Comparison of ENCODE assay signal across 14 mouse cellular contexts in the genomic region with DNA sequence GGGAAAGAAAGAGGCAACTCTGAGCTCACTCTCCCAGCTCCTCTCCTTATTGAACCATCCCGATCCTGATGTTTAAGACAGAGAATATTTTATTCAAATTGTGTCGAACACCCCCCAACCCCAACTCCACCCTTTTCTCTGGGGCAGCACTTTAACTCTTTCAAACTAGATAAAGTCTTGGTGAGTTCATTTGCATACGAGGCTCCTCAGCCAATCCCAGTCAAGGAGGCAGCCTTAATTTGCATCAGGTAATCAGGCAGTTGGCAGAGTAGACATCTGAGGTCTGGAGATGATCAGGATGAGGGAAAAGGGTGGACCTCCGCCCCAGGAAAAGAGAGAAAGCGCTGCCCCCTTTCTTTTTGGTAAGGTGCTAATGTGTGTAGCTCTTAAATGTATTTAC. TPM values are rescaled to one million over a fixed set of nuclear protein-coding genes. Genes with fewer than 3 reads are reported as not detected.
DNase-seq lines count a peak whose midpoint lies in the region; ATAC-seq lines count a peak whose summit lies in the region.
"Had no signal": no experiment of that assay in that cellular context is flagged by ENCODE, and none has a peak within 500 bp of the region (broad histone marks: within the 10 kb centered on the region; RNA-seq: fewer than 3 reads in every experiment).

No protein-coding gene starts in this region.

- intact Hi-C loops in heart, postnatal 25 days (cut with DNase I) = no loop called here

- no peak for ATAC-seq in heart, embryonic 12.5 days (ENCODE audit: insufficient number of reproducible peaks, low FRiP score)
- no peak for ATAC-seq in midbrain, embryonic 11.5 days (ENCODE audit: low FRiP score)
- ATAC-seq in midbrain, embryonic 14.5 days (ENCODE audit: low FRiP score, low TSS enrichment) = no peak
- ATAC-seq in embryonic facial prominence, embryonic 12.5 days (ENCODE audit: insufficient number of reproducible peaks, insufficient read depth, low FRiP score, low TSS enrichment) = no peak
- ATAC-seq in megakaryocyte-erythroid progenitor cell, adult 5-6 weeks (replicated peaks; ENCODE audit: low FRiP score, low TSS enrichment, poor library complexity, severe bottlenecking) = peak; percentile 87
- ATAC-seq: lung, postnatal 0 days had no signal

- H3K27me3 ChIP-seq in heart, embryonic 12.5 days (replicated peaks) = peaks cover 74% of the 10 kb centered on the region
- peaks cover 16% of the 10 kb centered on the region for H3K27me3 ChIP-seq in midbrain, embryonic 11.5 days (ENCODE audit: control insufficient read depth, insufficient read depth, low read length)
- H3K27me3 ChIP-seq in midbrain, embryonic 14.5 days (ENCODE audit: control insufficient read depth, insufficient read depth, low read length) = peaks cover 11% of the 10 kb centered on the region
- H3K27me3 ChIP-seq in embryonic facial prominence, embryonic 12.5 days = peaks cover 30% of the 10 kb centered on the region

- H3K27ac ChIP-seq in heart, embryonic 12.5 days (ENCODE audit: poor library complexity, severe bottlenecking) = no peak overlapping the region
- H3K27ac ChIP-seq in midbrain, embryonic 11.5 days (ENCODE audit: low read depth, low read length) = no peak overlapping the region
- H3K27ac ChIP-seq in midbrain, embryonic 14.5 days (replicated peaks; ENCODE audit: low read depth, low read length) = no peak overlapping the region
- H3K27ac ChIP-seq in embryonic facial prominence, embryonic 12.5 days = no peak overlapping the region

- WGBS in heart, embryonic 12.5 days = 7% methylated on average over 5 of the region's 5 CpGs
- 9% methylated on average over 5 of the region's 5 CpGs for WGBS in midbrain, embryonic 11.5 days
- 7% methylated on average over 5 of the region's 5 CpGs for WGBS in midbrain, embryonic 14.5 days
- 5% methylated on average over 5 of the region's 5 CpGs for WGBS in embryonic facial prominence, embryonic 12.5 days

- H3K9ac ChIP-seq in heart, embryonic 12.5 days = no peak overlapping the region
- H3K9ac ChIP-seq in midbrain, embryonic 11.5 days (ENCODE audit: low read length) = no peak overlapping the region
- H3K9ac ChIP-seq in midbrain, embryonic 14.5 days (replicated peaks; ENCODE audit: low read length) = no peak overlapping the region
- H3K9ac ChIP-seq in embryonic facial prominence, embryonic 12.5 days = no peak overlapping the region

- H3K4me3 ChIP-seq in heart, embryonic 12.5 days = no peak overlapping the region
- H3K4me3 ChIP-seq in midbrain, embryonic 11.5 days (ENCODE audit: low read depth, low read length) = no peak overlapping the region
- H3K4me3 ChIP-seq in midbrain, embryonic 14.5 days (replicated peaks; ENCODE audit: low read depth, low read length) = no peak overlapping the region
- H3K4me3 ChIP-seq in embryonic facial prominence, embryonic 12.5 days = no peak overlapping the region
- H3K4me3 ChIP-seq: myocyte had no signal

- DNase-seq in heart, postnatal 25 days (ENCODE audit: low spot score) = no peak
- DNase-seq in midbrain, embryonic 11.5 days (ENCODE audit: low spot score, missing footprints) = no peak
- DNase-seq in midbrain, embryonic 14.5 days = no peak
- no peak for DNase-seq in cerebellum, postnatal 10 days
- DNase-seq: cerebellum, adult 8-10 months; gastrocnemius, postnatal 25 days; heart, postnatal 14 days; kidney, postnatal 25 days; thymus, adult 18-20 months had no signal

- H3K4me2 ChIP-seq in heart, embryonic 12.5 days = peak overlapping the region; percentile 15; the same call in 1 of the 2 replicates
- H3K4me2 ChIP-seq in midbrain, embryonic 11.5 days = peak overlapping the region; percentile 8; the same call in 1 of the 2 replicates
- no peak overlapping the region for H3K4me2 ChIP-seq in midbrain, embryonic 14.5 days (ENCODE audit: low read length)
- peak overlapping the region; percentile 23 for H3K4me2 ChIP-seq in embryonic facial prominence, embryonic 12.5 days (replicated peaks)

- no peaks in the 10 kb centered on the region; the same call in 1 of the 2 replicates for H3K9me3 ChIP-seq in heart, embryonic 12.5 days (replicated peaks)
- H3K9me3 ChIP-seq in midbrain, embryonic 11.5 days (ENCODE audit: control insufficient read depth, low read length) = no peaks in the 10 kb centered on the region
- H3K9me3 ChIP-seq in midbrain, embryonic 14.5 days (ENCODE audit: control insufficient read depth, low read length) = no peaks in the 10 kb centered on the region
- no peaks in the 10 kb centered on the region for H3K9me3 ChIP-seq in embryonic facial prominence, embryonic 12.5 days

- H3K4me1 ChIP-seq in heart, embryonic 12.5 days (replicated peaks) = peaks cover 2% of the 10 kb centered on the region; the same call in 1 of the 2 replicates
- H3K4me1 ChIP-seq in midbrain, embryonic 11.5 days (ENCODE audit: control insufficient read depth, insufficient read depth, low read length) = no peaks in the 10 kb centered on the region
- H3K4me1 ChIP-seq in midbrain, embryonic 14.5 days (ENCODE audit: control insufficient read depth, insufficient read depth, low read length) = peaks cover 4% of the 10 kb centered on the region; the same call in 1 of the 2 replicates
- peaks cover 10% of the 10 kb centered on the region for H3K4me1 ChIP-seq in embryonic facial prominence, embryonic 12.5 days

- no peaks in the 10 kb centered on the region for H3K36me3 ChIP-seq in heart, embryonic 12.5 days
- H3K36me3 ChIP-seq in midbrain, embryonic 11.5 days (ENCODE audit: control insufficient read depth, insufficient read depth, low read length) = no peaks in the 10 kb centered on the region
- H3K36me3 ChIP-seq in midbrain, embryonic 14.5 days (ENCODE audit: control insufficient read depth, insufficient read depth, low read length) = no peaks in the 10 kb centered on the region
- H3K36me3 ChIP-seq in embryonic facial prominence, embryonic 12.5 days = no peaks in the 10 kb centered on the region

RNA-seq across cellular contexts. Expression of a gene that starts 10.0 kb away (rescaled TPM):
- polyA plus RNA-seq in heart, embryonic 12.5 days (2016; fragmentation: Nextera tagmentation; extraction: Ambion mirVana) = not detected in 2 replicates
- total RNA-seq in heart, postnatal 25 days (2021) = under 1 TPM in 1 of 2 experiments, not detected in 1; 0.11 TPM
- not detected in 2 replicates for polyA plus RNA-seq in midbrain, embryonic 11.5 days (2014; fragmentation: Nextera tagmentation; extraction: Ambion mirVana)
- 0.08 TPM in 1 of 2 replicates, not detected in the other for polyA plus RNA-seq in midbrain, embryonic 14.5 days (2014; fragmentation: Nextera tagmentation; extraction: Ambion mirVana)
- 0.18 TPM in 1 of 2 replicates, not detected in the other for polyA plus RNA-seq in embryonic facial prominence, embryonic 12.5 days (2016; fragmentation: Nextera tagmentation; extraction: Ambion mirVana)
- not detected in 2 replicates for total RNA-seq in megakaryocyte-erythroid progenitor cell, adult 5-6 weeks (2014; fragmentation: Nextera tagmentation)
- total RNA-seq in megakaryocyte-erythroid progenitor cell, adult 5-6 weeks (2017) = not detected in 2 replicates
- total RNA-seq: gastrocnemius, postnatal 25 days; heart, postnatal 14 days had no signal
- polyA plus RNA-seq: myocyte had no signal

RNA-seq across cellular contexts. Expression of a gene that starts 39.5 kb away (rescaled TPM):
- polyA plus RNA-seq in heart, embryonic 12.5 days (2016; fragmentation: Nextera tagmentation; extraction: Ambion mirVana) = 37.1 and 37.6 TPM in 2 replicates
- total RNA-seq in heart, postnatal 25 days (2021) = 10 to 100 TPM in 1 of 2 experiments, 1 to 10 TPM in 1; 9.4 to 14.8 TPM
- polyA plus RNA-seq in midbrain, embryonic 11.5 days (2014; fragmentation: Nextera tagmentation; extraction: Ambion mirVana) = 26.4 and 28.6 TPM in 2 replicates
- polyA plus RNA-seq in midbrain, embryonic 14.5 days (2014; fragmentation: Nextera tagmentation; extraction: Ambion mirVana) = 2.3 and 7.9 TPM in 2 replicates
- polyA plus RNA-seq in embryonic facial prominence, embryonic 12.5 days (2016; fragmentation: Nextera tagmentation; extraction: Ambion mirVana) = 89.3 and 106 TPM in 2 replicates
- total RNA-seq in megakaryocyte-erythroid progenitor cell, adult 5-6 weeks (2014; fragmentation: Nextera tagmentation) = 23.8 and 24.9 TPM in 2 replicates
- total RNA-seq in megakaryocyte-erythroid progenitor cell, adult 5-6 weeks (2017) = 5.7 and 17.9 TPM in 2 replicates
